Mouse (Mus musculus) midbrain, embryonic 11.5 days (tissue): ENCODE results near the gene Plxnb3. TPM values are rescaled to one million over a fixed set of nuclear protein-coding genes. Genes with fewer than 3 reads are reported as not detected.

Experiments used
- ATAC-seq: fragments of 200-750 bp; cut with Nextera tagmentation; 2 replicates; pipeline ENCODE4 v1.8.0; 2017; ENCODE audit warnings: moderate TSS enrichment, moderate library complexity; ENCODE audit not compliant: low FRiP score
- DNase-seq: peaks from one replicate; pipeline ENCODE4 v3.0.0; 2015; ENCODE audit warnings: low spot score; ENCODE audit errors: missing footprints
- H3K27ac ChIP-seq: fragments of 300-500 bp; sonication (generic); 2 replicates; pipeline ENCODE4 v1.5.1; 2014; ENCODE audit warnings: low read depth, low read length
- H3K27me3 ChIP-seq: fragments of 300-500 bp; sonication (generic); 2 replicates; pipeline ENCODE4 v1.6.1; 2014; ENCODE audit warnings: mild to moderate bottlenecking, low read length, moderate library complexity, mixed read lengths; ENCODE audit not compliant: control insufficient read depth, insufficient read depth
- H3K36me3 ChIP-seq: fragments of 300-500 bp; sonication (generic); 2 replicates; pipeline ENCODE4 v1.6.1; 2014; ENCODE audit warnings: mild to moderate bottlenecking, low read length, moderate library complexity, mixed read lengths; ENCODE audit not compliant: control insufficient read depth, insufficient read depth
- H3K4me1 ChIP-seq: fragments of 300-500 bp; sonication (generic); 2 replicates; pipeline ENCODE4 v1.6.1; 2014; ENCODE audit warnings: low read length; ENCODE audit not compliant: control insufficient read depth, insufficient read depth
- H3K4me2 ChIP-seq: fragments of 300-500 bp; sonication (generic); 2 replicates; pipeline ENCODE4 v1.6.1; 2014; ENCODE audit warnings: mild to moderate bottlenecking, moderate library complexity
- H3K4me3 ChIP-seq: fragments of 300-500 bp; sonication (generic); 2 replicates; pipeline ENCODE4 v1.5.1; 2014; ENCODE audit warnings: low read depth, low read length
- H3K9ac ChIP-seq: fragments of 300-500 bp; sonication (generic); 2 replicates; pipeline ENCODE4 v1.6.1; 2014; ENCODE audit warnings: low read length
- H3K9me3 ChIP-seq: fragments of 300-500 bp; sonication (generic); 2 replicates; pipeline ENCODE4 v1.6.1; 2016; ENCODE audit warnings: low read length; ENCODE audit not compliant: control insufficient read depth
- WGBS: fragments of 180-500 bp; shearing (Covaris S2); extraction: QIAGEN DNeasy Blood & Tissue Kit; methylation state at CpG from one replicate; pipeline ENCODE4 v1.1.7; 2014; 5-methylcytosine and 5-hydroxymethylcytosine counted together
- polyA plus RNA-seq: library from polyadenylated mRNA; unstranded; fragments of >200 nt; fragmentation: Nextera tagmentation; extraction: Ambion mirVana; gene quantifications from 2 replicates; pipeline ENCODE4 v1.2.1, GENCODE M21; 2014

Plxnb3 gene
- polyA plus RNA-seq, 1 experiment from 2014 or later: not detected

DNA sequence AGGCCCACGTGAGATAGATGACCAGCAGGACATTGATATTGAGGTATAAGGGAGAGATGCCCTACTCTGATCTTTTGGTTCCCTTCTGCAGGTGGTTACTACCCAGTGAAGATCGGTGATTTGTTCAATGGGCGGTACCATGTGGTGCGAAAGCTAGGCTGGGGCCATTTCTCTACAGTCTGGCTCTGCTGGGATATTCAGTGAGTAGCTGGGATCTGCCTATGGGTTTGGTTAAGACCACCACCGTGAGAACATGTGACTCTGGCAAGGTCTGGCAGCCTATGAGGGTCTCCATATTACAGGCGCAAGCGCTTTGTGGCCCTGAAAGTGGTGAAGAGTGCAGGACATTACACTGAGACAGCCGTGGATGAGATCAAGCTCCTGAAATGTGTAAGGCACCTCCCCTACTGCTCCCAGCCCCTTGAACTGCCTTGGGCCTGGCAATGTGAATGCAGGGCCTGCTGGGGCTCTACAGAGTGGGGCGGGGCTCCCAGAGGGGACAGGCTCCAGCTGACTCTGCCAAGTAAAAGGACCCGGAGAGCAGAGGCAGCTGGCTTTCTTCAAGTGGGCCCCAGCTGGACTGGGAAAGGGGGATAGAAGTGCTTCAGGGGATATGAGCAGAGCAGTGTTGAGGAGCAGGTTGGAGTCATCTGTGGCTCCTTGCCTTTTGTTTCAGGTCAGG lies 18.1 kb downstream of the Plxnb3 start:
- Histone ChIP-seq H3K4me1 (no peaks in the 10 kb centered on the region), H3K27ac (no peak overlapping the region), H3K4me3 (no peak overlapping the region), H3K27me3 (no peaks in the 10 kb centered on the region), H3K4me2 (no peak overlapping the region), H3K36me3 (peaks cover 6% of the 10 kb centered on the region; the same call in 1 of the 2 replicates), H3K9ac (no peak overlapping the region), H3K9me3 (no peaks in the 10 kb centered on the region)
- DNase-seq (no peak), ATAC-seq (peak; percentile 44; the same call in 1 of the 2 replicates)
- 74% methylated on average over 10 of the region's 10 CpGs for WGBS

DNA sequence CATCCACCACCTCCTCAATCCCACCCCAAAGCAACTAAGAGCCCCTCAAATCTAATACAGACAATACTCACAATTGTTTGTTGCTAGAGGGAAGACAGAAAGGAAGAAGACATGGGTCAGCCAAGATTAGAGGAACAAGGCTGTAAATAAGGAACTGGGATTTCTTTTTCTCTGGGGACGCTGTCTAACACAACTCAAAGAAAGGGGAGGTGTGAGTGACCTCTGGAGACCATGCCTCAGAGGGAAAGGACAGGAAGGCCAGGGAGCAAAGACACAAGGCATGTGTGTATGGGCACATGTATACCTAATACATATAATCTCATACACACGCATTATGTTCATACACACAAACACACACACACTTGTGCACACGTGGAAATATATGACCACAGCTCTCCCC lies 25.3 kb downstream of the Plxnb3 start:
- Histone ChIP-seq H3K36me3 (peaks cover 9% of the 10 kb centered on the region; the same call in 1 of the 2 replicates), H3K9ac (no peak overlapping the region), H3K4me3 (no peak overlapping the region), H3K27me3 (no peaks in the 10 kb centered on the region), H3K27ac (no peak overlapping the region), H3K4me1 (peaks cover 2% of the 10 kb centered on the region; the same call in 1 of the 2 replicates), H3K9me3 (no peaks in the 10 kb centered on the region), H3K4me2 (no peak overlapping the region)
- DNase-seq: no peak
- WGBS: 87% methylated on average over 3 of the region's 3 CpGs
- no peak for ATAC-seq

DNA sequence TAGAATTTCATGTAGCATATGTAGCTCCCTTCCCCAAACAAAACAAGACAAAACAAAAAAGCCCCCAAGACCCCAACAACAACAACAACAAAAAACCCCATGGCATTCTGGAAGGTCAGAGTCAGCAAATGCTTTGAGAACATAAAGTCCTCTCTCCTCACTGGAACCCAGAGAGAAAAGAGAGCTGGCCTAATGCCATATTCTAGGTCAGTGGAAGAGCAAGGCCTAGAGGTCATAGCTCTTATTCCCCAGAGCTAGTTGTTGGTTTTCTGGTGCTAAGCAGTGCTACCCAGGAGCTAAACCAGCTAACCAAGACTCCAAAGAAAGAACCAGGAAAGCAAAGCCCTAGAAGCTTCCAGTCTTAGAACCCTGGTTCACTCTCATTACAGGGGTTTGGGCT lies 28.8 kb downstream of the Plxnb3 start:
- peak overlapping the region; percentile 52 for H3K4me3 ChIP-seq
- peak overlapping the region; percentile 64 for H3K9ac ChIP-seq
- H3K36me3 ChIP-seq: no peaks in the 10 kb centered on the region
- no peak overlapping the region for H3K27ac ChIP-seq
- no peaks in the 10 kb centered on the region for H3K27me3 ChIP-seq
- H3K4me1 ChIP-seq: peaks cover 2% of the 10 kb centered on the region; the same call in 1 of the 2 replicates
- ATAC-seq (no peak), DNase-seq (no peak)
- no peaks in the 10 kb centered on the region for H3K9me3 ChIP-seq
- peak overlapping the region; percentile 48 for H3K4me2 ChIP-seq

DNA sequence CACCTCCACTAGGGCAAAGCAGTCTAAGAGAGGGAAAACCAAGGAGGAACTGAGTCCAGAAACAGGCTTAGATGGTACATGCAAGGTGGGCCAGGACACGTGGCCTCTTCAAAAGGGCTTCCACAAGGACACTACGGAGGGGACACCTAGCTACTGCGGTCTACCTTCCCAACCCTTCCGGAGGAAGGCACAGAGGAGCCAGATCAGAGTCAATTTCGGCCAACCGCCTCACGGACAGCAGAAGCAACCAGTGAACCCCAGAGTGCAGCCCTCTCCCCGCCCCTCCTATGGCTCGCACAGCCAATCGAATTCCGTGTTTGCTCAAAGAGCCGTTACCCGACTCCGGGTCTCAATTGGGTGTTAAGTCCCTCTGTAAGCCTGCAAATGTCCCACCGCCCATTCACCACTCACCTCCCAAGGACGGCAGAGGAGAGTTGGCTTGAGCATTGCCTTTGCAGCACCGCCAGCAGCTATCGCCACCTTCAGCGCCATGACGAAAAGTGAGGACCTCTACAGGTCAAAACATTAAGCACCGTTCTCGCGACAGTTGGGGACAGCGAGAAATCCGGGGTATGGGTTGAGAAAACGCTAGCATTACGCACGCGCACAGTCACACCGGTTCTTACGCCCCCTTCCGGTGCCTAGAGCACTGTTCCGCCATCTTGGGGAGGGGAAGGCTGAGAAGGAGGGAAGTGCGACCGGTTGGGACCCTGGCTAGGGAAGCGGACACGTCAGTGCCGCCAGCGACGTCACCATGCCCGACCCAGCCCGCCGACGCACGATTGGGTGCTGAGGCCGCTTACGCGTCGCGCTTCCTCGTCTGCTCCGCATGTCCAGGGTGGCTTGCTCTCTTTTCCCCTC lies 29.7 kb downstream of the Plxnb3 start, which contains the start of the genes Idh3g and Ssr4:
TSS of gene Idh3g (minus strand) at position 534 of the 861 bp plus-strand sequence.
TSS of gene Ssr4 (plus strand) at position 665 of the 861 bp plus-strand sequence.
- 19% methylated on average over 52 of the region's 52 CpGs for WGBS
- Histone ChIP-seq H3K27me3 (no peaks in the 10 kb centered on the region), H3K27ac (peak within 1 kb of the TSS; percentile 57), H3K4me3 (peak within 1 kb of the TSS; percentile 52), H3K4me1 (peaks cover 2% of the 10 kb centered on the region; the same call in 1 of the 2 replicates), H3K4me2 (peak within 1 kb of the TSS; percentile 48), H3K9me3 (no peaks in the 10 kb centered on the region), H3K36me3 (no peaks in the 10 kb centered on the region), H3K9ac (peak within 1 kb of the TSS; percentile 74)
- peak; percentile 99 for DNase-seq
- ATAC-seq: peak; percentile 97

DNA sequence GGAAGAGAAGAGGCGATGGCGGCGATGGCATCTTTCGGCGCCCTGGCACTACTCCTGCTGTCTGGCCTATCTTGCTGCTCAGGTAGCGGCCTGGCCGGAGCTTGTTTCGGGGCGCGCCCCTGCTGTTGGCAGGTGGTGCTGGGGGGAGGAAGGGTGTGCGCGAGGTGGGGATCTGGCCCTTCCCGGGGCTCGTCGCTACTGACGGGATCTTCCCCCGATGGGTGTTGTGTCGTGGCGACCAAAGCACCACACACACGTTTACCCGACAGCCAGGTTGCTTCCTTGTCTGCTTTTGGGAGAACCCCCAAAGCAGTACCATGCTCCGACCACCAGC lies 30.3 kb downstream of the Plxnb3 start:
- no peak for DNase-seq
- peak overlapping the region; percentile 41 for H3K4me2 ChIP-seq
- H3K4me3 ChIP-seq: peak overlapping the region; percentile 52
- peaks cover 2% of the 10 kb centered on the region; the same call in 1 of the 2 replicates for H3K4me1 ChIP-seq
- no peaks in the 10 kb centered on the region for H3K27me3 ChIP-seq
- WGBS: 20% methylated on average over 21 of the region's 22 CpGs
- 0 out of 2 replicates have a peak overlapping the region, but pooled peaks have one; percentile 40 for H3K27ac ChIP-seq
- no peaks in the 10 kb centered on the region for H3K36me3 ChIP-seq
- peak overlapping the region; percentile 74 for H3K9ac ChIP-seq
- H3K9me3 ChIP-seq: no peaks in the 10 kb centered on the region
- no peak for ATAC-seq

DNA sequence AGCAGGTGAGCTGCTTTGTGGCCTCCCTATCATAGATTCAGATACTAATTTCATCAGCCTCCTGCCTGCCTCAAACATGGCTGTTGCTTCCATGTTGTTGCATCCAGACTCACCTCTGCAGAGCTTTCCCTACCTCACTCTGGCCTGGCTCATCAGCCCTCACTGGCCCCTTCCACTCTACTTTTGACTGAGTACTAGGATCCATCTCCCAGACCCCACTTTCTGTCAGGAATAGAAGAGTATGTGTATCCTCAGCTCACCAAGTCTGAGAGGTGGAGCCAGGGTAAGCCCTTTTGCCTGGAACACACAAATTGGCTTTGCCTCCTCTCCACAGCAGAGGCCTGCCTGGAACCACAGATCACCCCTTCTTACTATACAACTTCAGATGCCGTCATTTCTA lies 31.6 kb downstream of the Plxnb3 start:
- Histone ChIP-seq H3K4me1 (peaks cover 2% of the 10 kb centered on the region; the same call in 1 of the 2 replicates), H3K27me3 (no peaks in the 10 kb centered on the region), H3K4me2 (no peak overlapping the region), H3K36me3 (no peaks in the 10 kb centered on the region), H3K4me3 (no peak overlapping the region), H3K9ac (no peak overlapping the region), H3K27ac (no peak overlapping the region), H3K9me3 (no peaks in the 10 kb centered on the region)
- DNase-seq: no peak
- no peak for ATAC-seq
- 85% methylated on average over 1 of the region's 1 CpGs for WGBS

DNA sequence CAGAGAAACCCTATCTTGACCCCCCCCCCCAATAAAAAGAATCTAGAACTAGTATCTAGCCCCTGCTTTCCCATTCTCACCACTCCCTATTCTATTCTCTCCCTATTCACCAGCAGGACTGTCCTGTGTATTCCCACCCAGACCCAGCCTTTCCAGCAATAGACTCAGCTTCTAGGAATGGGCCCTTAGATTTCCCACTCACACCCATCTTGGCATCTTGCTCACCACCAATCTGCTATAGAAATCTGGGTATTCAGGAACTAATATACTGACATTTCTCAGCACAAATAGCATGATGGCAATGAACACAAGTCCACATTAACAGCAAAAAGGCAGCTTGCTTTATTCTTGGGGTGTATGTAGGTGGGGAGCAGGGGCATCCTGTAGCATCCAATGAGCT lies 36.1 kb downstream of the Plxnb3 start:
- no peak for DNase-seq

DNA sequence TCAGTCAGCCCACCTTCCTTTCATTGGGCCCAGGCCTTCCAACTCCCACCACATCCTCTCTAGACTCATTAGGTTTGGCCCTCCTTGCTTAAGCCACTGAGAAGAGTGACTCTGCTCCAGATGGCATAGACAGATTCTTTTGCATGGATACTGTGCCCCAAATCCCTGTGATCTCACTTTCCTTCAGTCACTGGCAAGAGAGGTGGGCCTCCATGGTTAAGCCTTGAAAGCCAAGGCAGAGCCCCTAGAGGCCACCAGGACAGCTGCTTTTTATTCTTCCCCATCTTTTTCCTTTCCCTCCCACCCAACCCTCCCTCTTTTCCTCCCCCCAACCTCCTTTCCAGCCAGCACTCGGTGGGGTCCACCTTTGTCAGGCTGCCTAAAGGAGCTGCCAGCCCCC lies 36.6 kb downstream of the Plxnb3 start:
- H3K36me3 ChIP-seq: no peaks in the 10 kb centered on the region
- no peak overlapping the region for H3K4me2 ChIP-seq
- H3K4me3 ChIP-seq: no peak overlapping the region
- ATAC-seq (no peak), DNase-seq (no peak)
- H3K27me3 ChIP-seq: no peaks in the 10 kb centered on the region
- no peak overlapping the region for H3K9ac ChIP-seq
- no peaks in the 10 kb centered on the region for H3K9me3 ChIP-seq
- WGBS: 40% methylated on average over 1 of the region's 1 CpGs
- no peaks in the 10 kb centered on the region for H3K4me1 ChIP-seq
- no peak overlapping the region for H3K27ac ChIP-seq

More for the DNA sequence above, 36.1 kb downstream of the Plxnb3 start:
- no peaks in the 10 kb centered on the region for H3K27me3 ChIP-seq
- H3K36me3 ChIP-seq: no peaks in the 10 kb centered on the region
- no peak overlapping the region for H3K9ac ChIP-seq
- H3K4me3 ChIP-seq: no peak overlapping the region
- no peak overlapping the region for H3K27ac ChIP-seq
- ATAC-seq: no peak
- H3K4me2 ChIP-seq: no peak overlapping the region
- no peaks in the 10 kb centered on the region for H3K4me1 ChIP-seq
- H3K9me3 ChIP-seq: no peaks in the 10 kb centered on the region

DNA sequence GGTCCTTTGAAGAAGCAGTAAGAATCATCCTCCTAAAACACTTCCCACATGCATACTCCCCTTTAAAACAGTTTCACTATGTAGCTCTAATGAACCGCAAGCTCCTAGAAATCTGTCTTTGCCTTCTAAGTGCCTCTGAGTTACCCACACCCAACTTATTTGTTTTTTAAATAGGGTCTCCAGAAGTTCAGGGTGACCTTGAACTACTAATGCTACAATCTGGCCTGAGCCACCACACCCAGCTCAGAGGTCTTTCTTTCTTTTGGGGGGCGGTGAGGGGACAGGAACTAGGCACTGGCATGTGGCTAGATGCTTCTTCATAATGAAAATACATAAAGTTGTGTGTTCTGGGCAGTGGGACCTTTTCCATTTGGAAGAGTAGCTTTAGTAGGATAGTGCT lies 40.6 kb downstream of the Plxnb3 start:
- ATAC-seq (no peak), DNase-seq (no peak)
- Histone ChIP-seq H3K27me3 (no peaks in the 10 kb centered on the region), H3K36me3 (no peaks in the 10 kb centered on the region), H3K9ac (no peak overlapping the region), H3K4me2 (no peak overlapping the region), H3K4me1 (no peaks in the 10 kb centered on the region), H3K27ac (no peak overlapping the region), H3K4me3 (no peak overlapping the region), H3K9me3 (no peaks in the 10 kb centered on the region)
- WGBS: 89% methylated on average over 2 of the region's 2 CpGs
